Mouse (Mus musculus) olfactory bulb, adult 2 months (tissue): ENCODE data around the gene Me1.

Experiments
- CTCF ChIP-seq: fragments of 200-500 bp; IDR thresholded peaks from 2 replicates; pipeline ENCODE4 v1.5.1; 2012; ENCODE audit warnings: low read depth, mild to moderate bottlenecking, low read length, moderate library complexity; ENCODE audit not compliant: insufficient read depth
- POLR2A ChIP-seq: fragments of 200-500 bp; IDR thresholded peaks from 2 replicates; pipeline ENCODE4 v1.6.1; 2012; ENCODE audit warnings: mild to moderate bottlenecking, low read depth, low read length, moderate library complexity; ENCODE audit not compliant: insufficient read depth

DNA sequence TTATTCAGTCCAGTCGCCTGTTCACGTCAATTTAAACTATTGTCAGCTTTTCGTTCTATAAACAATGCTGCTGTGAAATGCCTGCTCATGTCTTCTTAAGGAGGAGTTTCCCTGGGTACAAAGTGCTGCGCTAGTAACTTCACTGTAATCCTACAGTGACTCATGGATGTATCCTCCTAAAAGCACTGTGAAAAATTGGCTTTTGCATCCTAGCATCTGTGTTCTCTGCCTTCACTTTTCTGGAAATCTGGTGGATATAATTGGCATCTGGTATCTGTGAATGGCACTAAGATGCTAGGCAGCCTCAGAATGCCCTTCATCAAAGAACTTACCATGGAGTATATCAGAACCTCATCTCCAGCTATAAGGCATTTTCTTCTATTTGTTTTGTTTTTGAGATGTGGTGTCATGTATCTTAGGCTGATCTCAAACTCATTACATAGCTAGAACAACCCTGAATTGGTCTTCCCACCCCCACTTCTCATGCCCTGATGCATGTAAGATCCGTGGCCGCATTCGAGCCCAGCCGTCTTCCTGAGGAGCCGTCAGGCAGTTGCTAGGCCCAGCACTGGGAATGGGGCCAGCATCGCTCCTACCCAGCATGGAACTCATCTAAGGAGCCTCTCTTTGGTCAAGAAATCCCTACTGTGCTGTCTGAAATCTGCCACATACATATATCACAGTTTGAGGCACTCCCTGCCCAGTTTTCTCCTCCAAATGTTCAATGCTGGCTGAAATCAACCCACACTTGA lies 67.8 kb downstream of the Me1 start:
- TF ChIP-seq CTCF (no peak), POLR2A (no peak)
